Mouse (Mus musculus) myocyte (in vitro differentiated cells): ENCODE data around the gene Trpc5. TPM values are rescaled to one million over a fixed set of nuclear protein-coding genes. Genes with fewer than 3 reads are reported as not detected.

ENCODE experiments used
- H3K27me3 ChIP-seq: one replicate; pipeline ENCODE4 v1.6.1; 2011; ENCODE audit not compliant: control insufficient read depth, insufficient read depth, insufficient read length
- H3K36me3 ChIP-seq: one replicate; pipeline ENCODE4 v1.6.1; 2011; ENCODE audit not compliant: control insufficient read depth, insufficient read depth
- H3K4me2 ChIP-seq: one replicate; pipeline ENCODE4 v1.6.1; 2011; ENCODE audit warnings: low read depth, control low read depth
- H3K4me3 ChIP-seq: one replicate; pipeline ENCODE4 v1.5.1; 2011; ENCODE audit warnings: mild to moderate bottlenecking, control low read depth, moderate library complexity
- H3K79me2 ChIP-seq: one replicate; pipeline ENCODE4 v1.6.1; 2011; ENCODE audit not compliant: control insufficient read depth, insufficient read depth
- H3ac ChIP-seq: one replicate; pipeline ENCODE4 v1.6.1; 2011; ENCODE audit not compliant: control insufficient read depth, insufficient read length
- CEBPB ChIP-seq: IDR thresholded peaks from 2 replicates; pipeline ENCODE4 v1.6.1; 2011; ENCODE audit warnings: mild to moderate bottlenecking, moderate library complexity; ENCODE audit not compliant: poor library complexity, insufficient read depth, severe bottlenecking
- E2F4 ChIP-seq: IDR thresholded peaks from one replicate; pipeline ENCODE4 v1.6.1; 2011; ENCODE audit warnings: mild to moderate bottlenecking, control low read depth, moderate library complexity; ENCODE audit not compliant: insufficient read depth
- MAX ChIP-seq: IDR thresholded peaks from one replicate; pipeline ENCODE4 v1.6.1; 2011; ENCODE audit warnings: low read depth, mild to moderate bottlenecking, control low read depth
- MYOD1 ChIP-seq, 3 experiments: IDR thresholded peaks; one replicate each; pipeline ENCODE4 v1.6.1; 2011; ENCODE audit warnings: control low read depth in 2 of 3, low read depth in 2 of 3, mild to moderate bottlenecking in 2 of 3, moderate library complexity in 1 of 3; ENCODE audit not compliant: insufficient read length in 2 of 3, control insufficient read depth in 1 of 3
- MYOG ChIP-seq, 3 experiments: IDR thresholded peaks; one replicate each; pipeline ENCODE4 v1.6.1; 2011; ENCODE audit warnings: control low read depth in 2 of 3, low read depth in 2 of 3, mild to moderate bottlenecking in 2 of 3; ENCODE audit not compliant: insufficient read length in 2 of 3, control insufficient read depth in 1 of 3, insufficient read depth in 1 of 3
- POLR2A ChIP-seq: IDR thresholded peaks from one replicate; pipeline ENCODE4 v1.6.1; 2011; ENCODE audit warnings: low read depth, mild to moderate bottlenecking, control low read depth, moderate library complexity; ENCODE audit not compliant: insufficient read length
- POLR2AphosphoS2 ChIP-seq: IDR thresholded peaks from one replicate; pipeline ENCODE4 v1.6.1; 2011; ENCODE audit warnings: low read depth, control low read depth; ENCODE audit not compliant: insufficient read length
- REST ChIP-seq: IDR thresholded peaks from one replicate; pipeline ENCODE4 v1.6.1; 2011; ENCODE audit warnings: mild to moderate bottlenecking, control low read depth, moderate library complexity; ENCODE audit not compliant: insufficient read depth, insufficient read length
- SRF ChIP-seq: IDR thresholded peaks from one replicate; pipeline ENCODE4 v1.6.1; 2011; ENCODE audit warnings: low read depth; ENCODE audit not compliant: control insufficient read depth, insufficient read length
- TCF12 ChIP-seq: IDR thresholded peaks from one replicate; pipeline ENCODE4 v1.6.1; 2011; ENCODE audit warnings: mild to moderate bottlenecking, control low read depth; ENCODE audit not compliant: poor library complexity, insufficient read depth, severe bottlenecking
- TCF3 ChIP-seq: IDR thresholded peaks from one replicate; pipeline ENCODE4 v1.6.1; 2011; ENCODE audit warnings: low read depth, control low read depth; ENCODE audit not compliant: insufficient read length
- USF1 ChIP-seq: IDR thresholded peaks from one replicate; pipeline ENCODE4 v1.6.1; 2011; ENCODE audit warnings: low read depth, mild to moderate bottlenecking, control low read depth, moderate library complexity
- polyA plus RNA-seq: library from polyadenylated mRNA; unstranded; fragments of >200 nt; fragmentation: generic; extraction: Trizol; gene quantifications from one replicate; pipeline ENCODE4 v1.2.1, GENCODE M21; 2012; ENCODE audit warnings: missing spikeins

Trpc5 gene
- polyA plus RNA-seq, 1 experiment = not detected

- no peaks in the 10 kb centered on the region for H3K79me2 ChIP-seq
- no peak overlapping the region for H3K4me3 ChIP-seq
- H3K36me3 ChIP-seq = no peaks in the 10 kb centered on the region
- H3ac ChIP-seq = no peak overlapping the region
- no peak overlapping the region for H3K4me2 ChIP-seq
- no peak for TF ChIP-seq MAX
- TF ChIP-seq E2F4 = no peak
- TF ChIP-seq TCF12 = no peak
- no peak for TF ChIP-seq TCF3
- TF ChIP-seq MYOG (IDR thresholded peaks at IDR 0.05; ENCODE audit: control insufficient read depth in 1 of 3, insufficient read depth in 1 of 3, insufficient read length in 2 of 3, low read depth in 2 of 3) = no peak
- TF ChIP-seq SRF = no peak
- no peak for TF ChIP-seq POLR2AphosphoS2
- no peak for TF ChIP-seq MYOD1 (IDR thresholded peaks at IDR 0.05; ENCODE audit: control insufficient read depth in 1 of 3, insufficient read length in 2 of 3, low read depth in 2 of 3)
- no peaks in the 10 kb centered on the region for H3K27me3 ChIP-seq
Measured at GRCm38 (mm10) chrX:144408036-144408435, 279.9 kb downstream of the Trpc5 start.

GRCm38 (mm10) chrX:144403526-144403925, 284.5 kb downstream of the Trpc5 start:
- TF ChIP-seq MYOD1 (IDR thresholded peaks at IDR 0.05; ENCODE audit: control insufficient read depth in 1 of 3, insufficient read length in 2 of 3, low read depth in 2 of 3) (no peak), POLR2A (no peak), MYOG (IDR thresholded peaks at IDR 0.05; ENCODE audit: control insufficient read depth in 1 of 3, insufficient read depth in 1 of 3, insufficient read length in 2 of 3, low read depth in 2 of 3) (no peak), SRF (no peak), E2F4 (no peak), MAX (no peak), TCF3 (no peak), REST (no peak), USF1 (no peak), TCF12 (no peak), POLR2AphosphoS2 (no peak), CEBPB (no peak)
- Histone ChIP-seq H3K36me3 (no peaks in the 10 kb centered on the region), H3ac (no peak overlapping the region), H3K27me3 (no peaks in the 10 kb centered on the region), H3K4me2 (no peak overlapping the region), H3K79me2 (no peaks in the 10 kb centered on the region), H3K4me3 (no peak overlapping the region)

- no peak overlapping the region for H3K4me2 ChIP-seq
- H3K27me3 ChIP-seq = no peaks in the 10 kb centered on the region
- TF ChIP-seq REST (no peak), TCF12 (no peak), POLR2AphosphoS2 (no peak), CEBPB (no peak), MYOG (IDR thresholded peaks at IDR 0.05; ENCODE audit: control insufficient read depth in 1 of 3, insufficient read depth in 1 of 3, insufficient read length in 2 of 3, low read depth in 2 of 3) (no peak), USF1 (no peak), POLR2A (no peak), SRF (no peak), MYOD1 (IDR thresholded peaks at IDR 0.05; ENCODE audit: control insufficient read depth in 1 of 3, insufficient read length in 2 of 3, low read depth in 2 of 3) (no peak), MAX (no peak), E2F4 (no peak), TCF3 (no peak)
- no peaks in the 10 kb centered on the region for H3K36me3 ChIP-seq
- no peak overlapping the region for H3ac ChIP-seq
- no peaks in the 10 kb centered on the region for H3K79me2 ChIP-seq
- H3K4me3 ChIP-seq = no peak overlapping the region
Measured at GRCm38 (mm10) chrX:144374196-144374595, 313.8 kb downstream of the Trpc5 start.

- Histone ChIP-seq H3K36me3 (no peaks in the 10 kb centered on the region), H3K4me2 (no peak overlapping the region), H3K4me3 (no peak overlapping the region), H3K27me3 (no peaks in the 10 kb centered on the region), H3ac (no peak overlapping the region), H3K79me2 (no peaks in the 10 kb centered on the region)
- no peak for TF ChIP-seq REST
Measured at GRCm38 (mm10) chrX:144338355-144338754, 349.6 kb downstream of the Trpc5 start.

- H3K79me2 ChIP-seq = no peaks in the 10 kb centered on the region
- no peaks in the 10 kb centered on the region for H3K27me3 ChIP-seq
- H3K36me3 ChIP-seq = no peaks in the 10 kb centered on the region
- H3K4me2 ChIP-seq = no peak overlapping the region
- H3ac ChIP-seq = no peak overlapping the region
- no peak for TF ChIP-seq CEBPB
- no peak for TF ChIP-seq POLR2AphosphoS2
- TF ChIP-seq POLR2A = no peak
- no peak overlapping the region for H3K4me3 ChIP-seq
Measured at GRCm38 (mm10) chrX:144337938-144338337, 350.0 kb downstream of the Trpc5 start.
